Mouse (Mus musculus) testis, postnatal 10 days (tissue): ENCODE measurements around the gene Jak2.

Experiments used
- DNase-seq: peaks from one replicate; pipeline ENCODE4 v3.0.0; 2021; ENCODE audit warnings: low spot score

Gene Jak2

GRCm38 (mm10) chr19:29251191-29251957 lies at the start of gene Jak2:
Gene Jak2 (plus strand): TSS chr19:29251828.
- DNase-seq, result peak; percentile 94

GRCm38 (mm10) chr19:29203337-29203736 lies 48.3 kb upstream of the Jak2 start:
- DNase-seq, result no peak

GRCm38 (mm10) chr19:29204583-29204982 lies 47.0 kb upstream of the Jak2 start:
- no peak for DNase-seq

- DNase-seq, result no peak
These were observed 46.4 kb upstream of the Jak2 start for GRCm38 (mm10) chr19:29205267-29205666.

GRCm38 (mm10) chr19:29209898-29210297 lies 41.7 kb upstream of the Jak2 start:
- no peak for DNase-seq

- no peak for DNase-seq
These were observed 41.3 kb upstream of the Jak2 start for GRCm38 (mm10) chr19:29210319-29210718.

GRCm38 (mm10) chr19:29215811-29216509 lies 35.7 kb upstream of the Jak2 start:
- no peak for DNase-seq

- DNase-seq, result no peak
These were observed 29.8 kb upstream of the Jak2 start for GRCm38 (mm10) chr19:29221867-29222266.

GRCm38 (mm10) chr19:29224968-29225367 lies 26.7 kb upstream of the Jak2 start:
- DNase-seq, result no peak

GRCm38 (mm10) chr19:29226996-29227395 lies 24.6 kb upstream of the Jak2 start:
- no peak for DNase-seq

GRCm38 (mm10) chr19:29227941-29228590 lies 23.6 kb upstream of the Jak2 start:
- DNase-seq, result no peak

GRCm38 (mm10) chr19:29228989-29229388 lies 22.6 kb upstream of the Jak2 start:
- no peak for DNase-seq

GRCm38 (mm10) chr19:29232738-29233137 lies 18.9 kb upstream of the Jak2 start:
- DNase-seq, result no peak

- no peak for DNase-seq
These were observed 14.8 kb upstream of the Jak2 start for GRCm38 (mm10) chr19:29236658-29237385.

GRCm38 (mm10) chr19:29238171-29238570 lies 13.5 kb upstream of the Jak2 start:
- DNase-seq, result no peak

- no peak for DNase-seq
These were observed 12.0 kb upstream of the Jak2 start for GRCm38 (mm10) chr19:29239513-29240235.

GRCm38 (mm10) chr19:29240676-29241075 lies 11.0 kb upstream of the Jak2 start:
- no peak for DNase-seq

GRCm38 (mm10) chr19:29241581-29241980 lies 10.0 kb upstream of the Jak2 start:
- no peak for DNase-seq

- DNase-seq, result no peak
These were observed 1.7 kb upstream of the Jak2 start for GRCm38 (mm10) chr19:29249933-29250332.

- DNase-seq, result peak; percentile 66
These were observed 552 bp downstream of the Jak2 start for GRCm38 (mm10) chr19:29251958-29252801.
